Mouse (Mus musculus): ENCODE results near the gene Gm10643.

Gm10643 gene

GRCm38 (mm10) chr8:84042066-84042947 lies 22.6 kb downstream of the Gm10643 start, which contains the start of gene Il27ra:
Gene Il27ra, minus strand, starts transcription at chr8:84042589.
- peak in 1 of 2 experiments; percentile 47 for DNase-seq (ENCODE audit: low spot score in 2 of 2)

- DNase-seq (ENCODE audit: low spot score in 2 of 2): peak; percentile 67 to 83
Measured at GRCm38 (mm10) chr8:84039050-84039449, 25.9 kb downstream of the Gm10643 start.

- no peak for DNase-seq (ENCODE audit: low spot score in 2 of 2)
Measured at GRCm38 (mm10) chr8:84038015-84038414, 26.9 kb downstream of the Gm10643 start.

GRCm38 (mm10) chr8:84032777-84033176 lies 32.2 kb downstream of the Gm10643 start:
- DNase-seq (ENCODE audit: low spot score in 2 of 2): no peak

- no peak for DNase-seq (ENCODE audit: low spot score in 2 of 2)
Measured at GRCm38 (mm10) chr8:84029272-84029671, 35.7 kb downstream of the Gm10643 start.

GRCm38 (mm10) chr8:84027449-84027848 lies 37.5 kb downstream of the Gm10643 start:
- DNase-seq (ENCODE audit: low spot score in 2 of 2): no peak

GRCm38 (mm10) chr8:84025863-84026262 lies 39.1 kb downstream of the Gm10643 start:
- DNase-seq (ENCODE audit: low spot score in 2 of 2): peak in 1 of 2 experiments; percentile 32

- DNase-seq (ENCODE audit: low spot score in 2 of 2): peak in 1 of 2 experiments; percentile 63
Measured at GRCm38 (mm10) chr8:84024171-84024570, 40.8 kb downstream of the Gm10643 start.

- DNase-seq (ENCODE audit: low spot score in 2 of 2): no peak
Measured at GRCm38 (mm10) chr8:84023631-84024030, 41.3 kb downstream of the Gm10643 start.

GRCm38 (mm10) chr8:84023085-84023484 lies 41.9 kb downstream of the Gm10643 start:
- no peak for DNase-seq (ENCODE audit: low spot score in 2 of 2)

- DNase-seq (ENCODE audit: low spot score in 2 of 2): no peak
Measured at GRCm38 (mm10) chr8:84021569-84021968, 43.4 kb downstream of the Gm10643 start.

GRCm38 (mm10) chr8:84021096-84021495 lies 43.8 kb downstream of the Gm10643 start, which contains the start of gene Palm3:
Gene Palm3, plus strand, starts transcription at chr8:84021471.
- DNase-seq (ENCODE audit: low spot score in 2 of 2): no peak

GRCm38 (mm10) chr8:84019738-84020137 lies 45.2 kb downstream of the Gm10643 start:
- DNase-seq (ENCODE audit: low spot score in 2 of 2): no peak

- DNase-seq (ENCODE audit: low spot score in 2 of 2): no peak
Measured at GRCm38 (mm10) chr8:84015833-84016232, 49.1 kb downstream of the Gm10643 start.

Data from cerebellum, postnatal 4 days (tissue).